Mouse (Mus musculus) spleen, postnatal 14 days (tissue): ENCODE measurements around the gene Anapc11.
"Not testable (repeated sequence)": the region's sequence is repeated elsewhere in the genome, so short reads cannot be mapped to it uniquely, and the experiment has no call there.

Experiments used
- DNase-seq, 2 experiments: peaks; one replicate each; pipeline ENCODE4 v3.0.0; 2021 to 2022; ENCODE audit warnings: low spot score in 2 of 2

Gene Anapc11

DNA sequence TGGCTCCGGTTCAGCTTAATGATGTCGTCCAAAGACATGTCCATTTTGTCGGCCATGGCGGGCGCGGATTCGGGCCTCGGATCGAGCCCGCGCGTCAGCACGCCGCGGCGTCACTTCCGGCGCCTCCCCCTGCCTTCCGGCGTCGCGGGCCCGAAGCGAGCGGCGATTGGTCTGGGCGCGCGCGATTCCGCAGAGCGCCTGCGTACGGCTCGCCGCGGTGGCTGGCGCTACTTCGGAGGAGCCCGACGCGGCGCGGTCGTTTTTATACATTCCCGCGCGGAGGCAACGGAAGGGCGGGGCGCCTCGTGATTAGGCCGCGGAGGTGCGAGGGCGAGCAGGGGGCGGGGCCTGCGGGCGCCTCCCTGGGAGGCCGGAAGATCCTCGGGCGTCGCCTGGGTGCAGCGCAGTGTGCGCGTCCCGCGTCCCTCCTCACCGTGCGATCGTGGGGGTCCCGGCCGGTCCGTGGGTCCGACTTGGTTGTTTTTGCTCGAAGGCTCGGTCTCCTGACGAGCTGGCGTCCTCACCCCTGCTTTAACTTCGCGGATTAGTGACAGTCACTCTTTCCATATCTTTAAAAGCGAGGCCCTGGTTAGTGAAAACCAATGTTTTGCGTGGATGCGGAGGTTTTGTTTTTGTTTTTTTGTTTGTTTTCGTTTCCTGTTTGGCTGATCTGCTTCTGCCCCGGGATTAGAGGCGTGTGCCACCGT lies at the start of gene Anapc11, which contains the start of gene Alyref:
Anapc11 (plus strand) TSS at position 139 of the 707 bp plus-strand sequence.
Alyref (minus strand) TSS at position 83 of the 707 bp plus-strand sequence.
- peak; percentile 88 to 93 for DNase-seq

DNA sequence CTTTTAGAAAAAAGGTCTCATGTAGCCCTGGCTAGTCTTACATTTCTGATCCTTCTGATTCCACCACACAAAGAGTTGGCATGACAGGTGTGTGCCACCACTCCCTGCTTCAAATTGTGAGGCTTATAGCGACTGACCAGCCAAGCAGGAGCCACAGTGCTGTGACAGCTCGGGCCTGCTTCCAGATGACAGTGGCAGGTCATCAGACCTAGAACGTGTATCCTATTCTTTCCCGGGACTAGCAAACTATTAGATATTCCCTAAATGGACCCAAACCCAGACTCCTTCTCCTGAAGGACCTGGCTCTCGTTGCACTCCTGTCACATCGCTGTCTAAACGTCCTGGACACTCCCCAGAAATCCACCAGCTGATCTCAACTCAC lies 49.4 kb upstream of the Anapc11 start:
- DNase-seq = no peak

DNA sequence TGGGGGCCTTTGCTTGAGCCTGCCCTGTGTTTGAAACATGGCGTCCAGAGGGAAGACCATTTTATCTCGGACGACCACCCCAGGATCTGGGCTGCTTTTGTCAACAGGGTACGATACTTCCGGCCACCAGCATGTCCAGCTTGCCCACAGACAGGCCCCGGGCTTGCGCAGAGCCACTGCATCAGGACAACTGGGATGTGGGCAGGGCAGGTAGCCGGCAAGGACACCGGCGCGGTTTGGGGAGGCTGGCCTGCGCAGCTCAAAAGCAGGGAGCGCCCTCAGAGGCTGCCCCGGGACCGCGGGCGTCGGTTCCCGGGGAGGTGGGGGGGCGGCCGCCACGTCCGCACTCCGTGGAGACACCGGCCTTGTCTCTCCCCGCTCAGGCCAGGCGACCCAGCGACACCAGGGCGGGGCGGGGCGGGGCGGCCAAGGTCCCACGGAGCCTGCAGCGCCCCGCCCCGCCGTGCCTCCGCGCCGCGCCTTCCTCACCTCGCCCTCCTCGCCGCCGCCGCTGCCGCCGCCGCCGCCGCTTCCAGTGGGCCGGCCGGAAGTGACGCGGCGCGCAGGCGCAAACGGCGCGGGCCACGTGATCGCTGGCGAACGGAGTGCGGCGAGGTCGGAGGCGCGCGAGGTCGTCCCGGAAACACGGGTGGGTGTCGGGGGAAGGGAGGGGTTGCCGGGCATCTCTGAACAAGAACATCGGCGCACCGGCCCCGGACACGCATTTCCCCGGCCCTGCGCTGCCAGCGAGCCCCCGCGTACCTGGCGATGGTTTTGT lies 48.9 kb upstream of the Anapc11 start, which contains the start of gene Mcrip1:
Mcrip1 (minus strand) TSS at position 560 of the 778 bp plus-strand sequence.
- DNase-seq = peak; percentile 88 to 92

DNA sequence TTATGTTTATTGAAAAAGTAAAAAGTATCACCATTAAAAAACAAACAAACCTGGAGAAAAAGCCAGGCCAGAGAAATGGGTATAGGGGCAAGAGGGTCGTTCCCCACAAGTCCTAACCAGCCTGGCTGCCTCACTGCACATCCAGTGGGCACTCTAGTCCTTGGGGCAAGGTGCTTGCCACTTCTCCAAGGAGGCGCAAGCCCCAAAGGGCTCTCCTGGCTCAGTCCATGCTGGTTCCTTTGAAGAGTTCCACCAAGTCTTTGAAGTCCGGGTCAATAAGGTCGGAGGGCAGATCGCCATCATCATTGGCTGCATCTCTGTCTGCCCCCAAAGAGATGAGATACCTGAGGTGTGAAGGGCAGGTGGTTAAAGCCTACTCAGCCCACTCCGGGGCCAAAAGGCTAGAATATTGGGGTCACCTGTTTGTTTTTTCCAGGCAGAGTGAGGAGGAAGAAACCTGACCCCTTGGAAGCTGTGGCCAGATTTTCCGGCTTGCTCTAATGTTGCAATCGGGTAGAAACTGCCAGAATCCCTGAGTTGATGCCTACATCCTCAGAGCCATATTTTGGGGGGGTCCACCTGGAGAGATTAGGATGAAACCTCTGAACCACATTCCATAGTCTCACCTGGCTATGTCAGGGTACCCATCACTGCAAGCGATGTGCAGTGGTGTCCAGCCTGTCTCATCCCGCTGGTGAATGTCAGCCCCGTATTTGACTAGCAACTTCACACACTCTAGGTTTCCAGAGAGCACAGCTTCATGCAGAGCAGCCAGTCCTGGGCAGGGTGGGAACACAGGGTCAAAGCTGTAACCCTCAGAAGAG lies 48.0 kb upstream of the Anapc11 start:
- DNase-seq = no peak

DNA sequence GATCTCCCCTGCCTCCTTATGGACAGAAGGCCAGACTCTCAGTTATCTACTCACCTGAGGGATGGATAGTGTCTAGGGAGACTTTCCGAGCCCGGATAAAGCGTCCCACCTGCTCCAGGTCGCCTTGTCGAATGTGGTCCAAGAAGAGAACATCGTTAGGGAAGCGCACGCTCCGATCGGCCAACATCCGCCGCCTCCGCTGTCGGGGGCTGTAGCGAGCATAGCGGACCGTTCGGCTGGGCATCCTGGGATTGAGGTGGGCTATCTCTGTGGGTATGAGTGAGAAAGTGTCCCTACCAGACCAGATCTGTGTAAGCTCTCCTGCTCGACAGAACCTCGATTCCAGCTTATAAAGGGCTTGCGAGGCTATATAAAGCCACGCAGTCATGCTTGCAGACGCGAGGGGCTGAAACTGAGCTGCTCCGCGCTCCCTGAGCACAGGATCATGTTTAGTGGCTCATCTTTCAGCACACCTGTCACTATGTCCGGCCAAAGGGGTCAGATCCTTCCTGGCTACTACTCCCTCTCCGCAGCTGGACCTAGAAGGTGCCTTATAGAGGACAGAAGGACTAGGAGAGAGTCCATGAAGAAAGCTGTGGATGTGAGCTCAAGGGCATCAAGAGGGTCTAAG lies 47.3 kb upstream of the Anapc11 start, which contains the start of gene Ppp1r27:
Ppp1r27 (minus strand) TSS at position 323 of the 631 bp plus-strand sequence.
- DNase-seq = no peak

DNA sequence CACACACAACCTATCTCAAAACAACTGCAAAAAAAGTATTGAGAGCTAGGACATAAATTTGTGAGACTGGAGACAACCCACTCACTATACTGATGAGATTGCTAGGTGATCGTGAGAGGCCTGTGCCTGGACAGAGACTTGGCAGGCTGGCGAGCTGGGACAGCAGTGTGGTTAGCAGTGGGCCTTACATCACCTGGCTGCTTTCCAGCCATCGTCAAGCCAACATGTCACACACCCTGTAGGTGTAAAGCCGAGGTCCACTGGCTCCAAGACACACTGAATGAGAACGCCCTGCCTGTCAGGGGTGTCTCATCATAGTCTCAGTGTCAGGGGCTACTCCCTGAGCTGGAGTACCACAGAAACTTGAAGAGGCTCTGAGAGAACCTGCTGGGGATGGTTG lies 45.5 kb upstream of the Anapc11 start:
- no peak for DNase-seq

DNA sequence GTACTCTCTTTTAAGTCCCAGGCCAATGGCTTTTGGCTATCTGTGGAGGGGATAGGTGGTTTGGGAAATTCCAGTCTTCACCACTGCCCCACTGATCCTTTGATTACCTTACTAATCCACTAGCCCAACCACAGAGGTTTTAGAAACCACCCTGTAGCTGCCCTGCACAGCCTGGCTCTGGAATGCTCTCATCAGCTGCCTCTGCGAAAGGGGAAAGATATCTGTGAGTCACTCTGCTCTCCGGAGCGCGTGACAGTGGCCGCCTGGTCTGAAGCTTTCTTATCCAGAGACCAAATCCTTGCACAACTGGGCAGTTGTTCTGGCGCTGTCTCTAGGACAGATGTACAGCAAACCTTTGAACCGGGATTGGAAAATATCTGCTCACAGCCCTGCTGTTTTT lies 43.4 kb upstream of the Anapc11 start:
- no peak for DNase-seq

DNA sequence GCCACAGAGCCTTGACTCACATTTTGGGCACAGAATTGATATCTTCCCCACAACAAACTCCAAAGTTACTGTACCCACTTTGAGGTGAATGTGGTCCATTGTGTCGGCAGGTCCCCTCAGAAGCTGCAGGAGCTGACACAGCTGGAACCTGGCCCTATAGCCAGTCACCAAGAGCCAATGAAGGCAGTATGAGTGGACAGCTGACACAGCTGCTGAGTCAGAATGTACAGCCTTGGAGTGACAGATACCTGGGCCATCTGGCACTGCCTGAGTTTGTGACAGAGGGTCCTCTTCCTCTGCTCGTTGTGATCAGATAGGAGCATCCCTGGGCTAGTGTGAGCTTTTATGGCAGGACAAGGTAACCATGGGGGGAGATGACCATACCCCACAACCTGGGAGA lies 43.0 kb upstream of the Anapc11 start:
- DNase-seq = no peak

DNA sequence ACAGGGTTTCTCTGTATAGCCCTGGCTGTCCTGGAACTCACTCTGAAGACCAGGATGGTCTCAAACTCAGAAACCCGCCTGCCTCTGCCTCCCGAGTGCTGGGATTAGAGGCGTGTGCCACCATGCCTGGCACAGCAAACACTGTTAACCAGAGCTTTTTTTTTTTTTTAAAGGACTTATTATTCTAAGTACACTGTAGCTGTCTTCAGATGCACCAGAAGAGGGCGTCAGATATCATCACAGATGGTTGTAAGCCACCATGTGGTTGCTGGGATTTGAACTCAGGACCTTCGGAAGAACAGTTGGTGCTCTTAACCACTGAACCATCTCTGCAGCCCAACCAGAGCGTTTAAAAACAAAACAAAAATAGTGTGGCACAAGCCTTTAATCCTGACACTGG lies 39.4 kb upstream of the Anapc11 start:
- not testable (repeated sequence) for DNase-seq

DNA sequence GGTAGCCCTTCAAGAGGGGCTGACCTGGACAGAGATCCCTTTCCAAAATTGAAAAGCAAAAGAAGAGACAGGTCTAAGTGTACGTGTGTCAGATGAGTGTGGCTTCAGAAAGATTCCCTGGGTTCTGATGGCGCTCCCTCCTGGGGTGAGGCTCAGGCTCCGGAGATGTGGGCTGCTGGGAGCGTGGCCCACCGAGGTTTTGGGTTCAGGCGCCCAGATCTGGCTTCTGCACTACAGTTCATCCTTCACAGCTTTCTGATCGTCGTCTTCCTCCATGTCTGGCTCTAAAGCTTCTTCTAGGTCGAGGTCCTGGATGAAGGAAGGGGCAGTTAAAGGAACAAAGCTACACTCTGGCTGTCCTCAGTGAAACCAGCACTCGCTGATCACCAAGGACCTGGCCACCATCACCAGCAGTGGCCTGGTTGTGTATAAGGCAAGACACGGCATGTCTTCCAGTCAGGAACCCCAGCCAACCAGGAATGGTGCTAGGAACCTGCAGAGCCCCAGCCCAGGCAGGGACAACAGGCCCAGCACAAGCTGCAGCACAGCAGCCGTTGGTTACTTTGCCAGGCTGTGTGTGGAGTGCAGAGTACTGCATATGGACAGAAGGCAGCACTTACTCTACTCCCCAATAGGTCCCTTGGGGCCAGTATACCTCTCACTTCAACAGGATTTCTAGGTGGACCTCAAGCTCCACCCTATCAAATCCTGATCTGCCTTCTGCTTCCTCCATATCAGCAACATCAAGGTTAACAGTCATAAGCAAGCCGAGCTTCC lies 37.1 kb upstream of the Anapc11 start:
- no peak for DNase-seq

DNA sequence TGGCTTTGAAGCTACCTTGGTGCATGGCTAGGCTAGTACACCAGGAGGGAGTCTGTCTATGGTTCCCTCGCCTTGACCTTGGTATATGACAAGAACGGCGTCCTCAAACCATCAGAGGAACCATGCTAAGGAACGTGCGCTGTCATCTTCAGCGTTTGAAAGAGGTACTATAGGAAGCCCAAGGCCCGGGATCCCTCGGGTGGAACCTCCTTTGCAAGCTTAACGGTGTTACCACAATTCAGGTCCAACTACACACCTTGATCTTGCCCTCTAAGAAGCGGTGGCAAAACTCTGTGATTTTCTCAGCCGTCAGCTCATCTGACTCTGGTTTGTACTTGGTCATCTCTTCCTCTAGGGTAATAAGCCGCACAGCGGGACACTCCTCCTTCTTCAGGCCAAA lies 35.3 kb upstream of the Anapc11 start:
- no peak for DNase-seq

DNA sequence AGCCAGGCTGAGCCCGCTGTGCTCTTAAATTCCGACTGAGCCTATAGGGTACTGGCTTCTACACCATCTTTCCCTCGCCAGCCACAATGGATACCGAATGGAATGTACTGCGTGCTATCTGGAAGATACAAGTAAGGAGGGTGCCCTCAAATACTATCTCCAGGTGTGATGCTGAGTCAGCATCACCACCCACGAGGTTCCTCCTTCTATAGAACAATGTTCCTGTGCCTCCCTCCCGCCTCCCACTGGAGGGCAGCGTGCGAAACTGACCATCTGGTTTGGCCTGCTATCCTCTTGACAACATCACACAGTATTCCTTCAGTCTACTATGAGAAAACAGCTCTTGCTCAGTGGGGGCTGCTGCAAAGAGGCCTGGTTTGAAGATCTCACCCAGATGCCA lies 33.1 kb upstream of the Anapc11 start:
- no peak for DNase-seq

DNA sequence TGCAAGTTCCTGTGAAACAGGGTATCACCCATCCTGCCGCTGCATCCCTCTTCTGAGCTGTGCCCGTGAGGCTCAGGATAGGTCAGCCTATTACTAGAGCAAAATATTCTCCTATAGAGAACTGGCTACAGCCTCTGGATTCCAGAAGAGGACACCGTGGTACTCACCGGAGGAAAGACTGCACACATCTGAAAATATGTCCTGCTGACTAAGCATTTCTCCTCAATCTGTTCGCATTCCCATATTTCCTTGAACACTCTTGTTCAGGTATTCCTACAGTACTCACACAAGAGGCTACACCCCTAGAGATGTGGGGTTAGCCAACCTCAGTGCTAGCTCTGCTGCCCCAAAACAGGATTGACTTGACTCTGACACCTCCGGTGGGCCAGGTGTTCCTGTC lies 29.9 kb upstream of the Anapc11 start:
- no peak for DNase-seq

DNA sequence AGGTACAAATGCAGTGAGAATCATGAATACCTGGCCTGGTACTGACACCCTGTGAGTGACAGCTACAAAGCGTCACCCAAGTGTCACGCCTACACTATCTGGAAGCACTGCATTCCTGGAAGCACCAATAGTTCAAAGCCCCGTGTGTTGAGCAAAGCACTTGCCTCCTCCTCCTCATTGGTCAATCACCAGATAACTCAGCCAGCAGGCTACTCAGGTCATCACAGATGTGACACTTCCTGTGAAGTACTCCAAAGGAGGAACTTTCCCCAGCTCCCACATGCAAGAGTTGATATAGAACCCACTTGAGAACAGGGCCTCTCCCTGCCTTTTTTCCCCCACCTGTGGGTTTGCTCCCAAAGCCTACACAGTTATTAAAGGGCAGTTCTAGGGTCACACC lies 27.1 kb upstream of the Anapc11 start:
- no peak for DNase-seq

DNA sequence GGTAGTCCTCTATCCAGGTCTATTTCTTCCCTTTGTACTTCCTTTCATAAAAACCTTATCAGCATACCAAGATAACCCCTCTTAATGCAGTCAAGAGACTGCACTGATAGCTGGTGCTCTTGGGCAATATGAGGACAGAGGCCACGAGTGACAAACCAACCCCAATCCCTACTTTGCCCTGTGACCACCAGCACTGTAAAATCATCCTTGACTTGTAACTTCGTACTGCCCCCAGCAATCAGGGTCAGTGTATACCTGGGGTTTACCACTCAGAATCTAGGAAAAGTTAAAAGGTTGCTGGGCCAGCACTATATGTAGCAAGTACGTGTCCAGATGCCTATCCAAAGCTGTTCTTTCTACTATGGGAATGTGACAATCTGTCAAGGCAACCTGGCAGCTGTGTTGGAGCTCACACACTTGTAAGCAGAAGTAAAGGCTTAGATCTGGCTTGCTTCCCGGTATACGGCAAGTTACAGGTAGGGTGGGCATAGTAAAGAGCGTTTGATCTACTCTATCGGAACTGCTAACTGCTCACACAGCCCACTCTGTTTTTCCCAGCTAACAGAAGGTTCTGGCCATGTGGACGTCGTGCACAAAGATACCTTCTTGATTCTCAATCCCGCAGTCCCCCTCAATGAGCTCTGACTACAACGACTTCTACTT lies 26.3 kb upstream of the Anapc11 start:
- DNase-seq = no peak

DNA sequence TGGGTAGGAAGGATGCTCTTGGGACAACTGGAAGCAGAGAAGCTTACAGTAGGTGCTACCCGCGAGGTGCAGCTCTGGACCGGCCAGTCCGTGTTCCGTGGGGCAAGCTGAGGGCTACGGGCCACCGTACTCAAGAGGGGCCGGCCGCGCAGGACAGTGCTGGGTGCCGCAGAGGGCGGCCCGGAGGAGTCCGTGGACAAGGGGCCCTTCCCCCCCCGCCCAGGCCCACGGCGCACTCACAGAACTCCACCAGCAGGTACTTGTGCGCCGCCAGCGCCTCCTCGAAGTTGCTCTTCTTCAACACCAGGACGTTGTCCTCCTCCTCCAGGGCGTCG lies 25.8 kb upstream of the Anapc11 start:
- DNase-seq = no peak

DNA sequence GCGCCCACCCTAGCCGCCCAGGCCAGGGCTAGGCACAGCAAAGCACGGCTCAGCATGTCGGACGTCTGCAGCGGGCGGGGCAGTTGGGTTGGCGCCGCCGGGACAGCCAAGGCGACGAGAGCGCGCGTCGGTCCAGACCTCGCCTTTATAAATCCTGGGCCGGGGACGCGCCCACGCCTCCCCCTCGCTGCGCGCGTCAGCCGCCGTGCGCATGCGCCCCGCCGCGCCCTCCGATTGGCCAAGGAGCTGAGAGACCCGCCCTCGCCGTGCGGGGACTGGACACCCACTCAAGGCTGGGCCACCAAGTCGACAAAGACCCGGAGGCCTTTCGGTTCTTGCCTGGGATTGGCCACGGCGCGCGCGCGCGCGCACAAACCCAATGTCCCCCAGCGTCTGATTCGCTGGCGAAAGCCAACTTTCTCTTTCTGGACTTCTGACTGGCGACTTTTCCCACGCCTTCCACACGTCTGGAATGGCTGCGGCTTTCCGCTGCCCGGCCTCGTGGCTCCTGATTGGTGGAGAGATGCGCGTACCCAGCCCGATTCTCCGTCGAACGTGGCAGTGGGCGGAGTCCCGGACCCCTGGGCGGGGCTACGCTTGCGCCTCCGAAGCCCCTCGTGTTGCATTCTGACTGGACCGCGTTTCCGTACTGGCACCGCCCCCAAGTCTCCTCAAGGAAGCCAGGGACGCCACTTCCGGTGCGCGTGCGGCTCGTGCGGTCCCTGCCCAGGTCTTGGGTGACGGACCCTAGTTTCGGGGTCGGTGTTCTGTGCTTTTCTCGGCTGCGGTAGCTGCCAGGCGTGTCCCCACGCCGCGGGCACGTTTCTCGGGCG lies 25.3 kb upstream of the Anapc11 start, which contains the start of gene P4hb:
P4hb (minus strand) TSS at position 502 of the 833 bp plus-strand sequence.
- DNase-seq = peak; percentile 98

DNA sequence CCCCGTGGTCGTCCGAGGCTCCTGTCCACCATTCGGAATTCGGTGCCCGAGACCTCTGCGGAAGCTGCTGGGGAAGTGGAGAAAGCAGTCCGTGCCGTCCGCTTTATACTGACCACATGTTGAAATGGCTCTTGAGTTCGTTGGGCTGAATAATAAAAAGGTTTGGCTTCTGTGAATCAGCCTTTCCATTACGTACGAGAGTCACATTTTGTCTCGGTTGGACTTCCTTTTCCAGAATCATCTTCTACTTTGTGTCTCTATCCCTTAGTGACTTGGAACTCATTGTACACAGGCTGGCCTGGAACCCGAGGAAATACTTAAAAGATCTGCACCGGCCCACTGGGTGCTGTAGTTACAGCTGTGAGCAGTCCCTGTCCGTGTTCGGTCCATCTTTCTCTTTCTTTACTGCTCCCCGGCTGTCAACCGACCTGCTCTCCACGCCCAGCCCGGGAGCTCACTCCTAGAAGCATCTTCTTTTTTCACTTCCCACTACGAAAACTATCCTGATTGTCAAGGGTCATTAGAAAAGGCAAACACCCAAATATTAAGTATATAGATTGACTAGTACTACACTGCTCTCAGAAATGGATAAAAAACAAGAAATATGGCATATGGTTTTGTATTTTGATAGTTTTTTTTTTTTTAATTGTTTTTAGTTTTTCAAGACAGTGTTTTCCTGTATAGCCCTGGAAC lies 24.5 kb upstream of the Anapc11 start:
- no peak for DNase-seq

DNA sequence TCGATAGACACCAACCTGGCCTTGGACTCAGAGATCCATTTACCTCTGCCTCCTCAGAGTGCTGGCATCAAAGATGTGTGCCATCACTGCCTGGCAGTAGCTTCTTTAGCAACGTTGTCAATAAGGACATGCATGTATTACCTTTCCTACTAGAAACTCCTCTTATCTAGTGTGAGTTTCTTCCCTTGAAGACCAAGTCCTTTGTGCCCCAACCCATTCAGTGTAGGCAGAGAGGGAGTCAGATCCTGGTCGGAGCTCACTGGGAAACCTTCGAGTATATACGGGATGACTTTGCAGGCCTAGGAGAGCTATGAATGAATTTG lies 24.0 kb upstream of the Anapc11 start:
- DNase-seq = no peak
